Mouse (Mus musculus) adrenal gland, postnatal 14 days (tissue): ENCODE results near the gene Vmn1r231. TPM values are rescaled to one million over a fixed set of nuclear protein-coding genes. Genes with fewer than 3 reads are reported as not detected.

Experiments
- DNase-seq: peaks from one replicate; pipeline ENCODE4 v3.0.0; 2021; ENCODE audit warnings: mixed read lengths
- long read RNA-seq, 2 experiments: library from polyadenylated mRNA; stranded (forward); transcript quantifications; one replicate each; pipeline ENCODE4 v2.0.0; 2021
- total RNA-seq: library from RNA; stranded (reverse); gene quantifications from 2 replicates; pipeline ENCODE4 v1.2.3, GENCODE M21; 2021

Gene Vmn1r231
- not detected in 2 replicates for total RNA-seq
- long read RNA-seq, experiment 1, result 0 reads
- long read RNA-seq, experiment 2, result 0 reads

- no peak for DNase-seq
Observed at GRCm38 (mm10) chr17:20904991-20905390, at the start of gene Vmn1r231. Gene Vmn1r231, minus strand, starts transcription at chr17:20905091.

DNA sequence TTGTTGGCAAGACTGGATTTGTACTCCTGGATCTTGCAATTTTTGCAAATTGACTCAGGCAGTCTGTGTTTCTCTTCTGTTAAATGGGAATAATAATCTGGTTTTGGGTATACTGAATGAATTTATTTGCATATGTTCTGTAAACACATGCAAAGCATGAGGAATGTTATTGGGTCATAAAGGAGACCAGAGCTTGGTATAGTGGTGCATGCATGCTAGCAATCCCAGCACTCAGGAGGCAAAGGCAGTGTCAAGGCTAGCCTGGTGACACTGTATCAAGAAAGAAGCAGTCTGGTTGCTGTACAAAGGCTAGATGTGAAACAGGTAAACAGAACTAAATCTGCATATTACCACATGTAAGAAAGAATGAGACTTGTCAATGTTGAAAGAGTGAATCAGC lies 41.7 kb upstream of the Vmn1r231 start:
- no peak for DNase-seq

DNA sequence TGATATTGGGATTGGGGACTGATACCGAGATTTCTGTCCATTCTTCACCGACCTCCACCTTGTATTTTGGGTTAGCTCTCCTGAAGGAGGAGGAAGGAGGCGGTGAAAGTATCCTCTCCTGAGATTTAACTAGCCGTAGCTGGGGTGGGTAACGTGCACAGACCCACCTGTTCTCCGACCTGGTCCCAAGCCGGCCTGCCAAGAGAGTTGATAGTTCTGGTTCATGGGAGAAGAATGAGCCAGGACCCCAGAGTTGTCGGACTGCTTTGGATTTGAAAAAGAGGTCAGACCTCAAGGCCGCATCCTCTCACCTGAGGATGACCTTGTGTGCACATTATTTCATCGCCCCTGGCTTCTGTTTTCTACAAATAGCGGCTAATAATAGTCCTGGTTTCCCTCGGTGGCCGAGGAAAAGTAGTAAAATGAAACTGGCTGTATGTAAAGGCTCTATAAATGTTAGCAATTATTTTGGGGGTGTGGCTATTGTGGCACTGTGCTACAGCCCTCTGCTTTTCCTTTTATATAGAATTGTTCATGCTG lies 41.2 kb upstream of the Vmn1r231 start:
- peak; percentile 18 for DNase-seq

DNA sequence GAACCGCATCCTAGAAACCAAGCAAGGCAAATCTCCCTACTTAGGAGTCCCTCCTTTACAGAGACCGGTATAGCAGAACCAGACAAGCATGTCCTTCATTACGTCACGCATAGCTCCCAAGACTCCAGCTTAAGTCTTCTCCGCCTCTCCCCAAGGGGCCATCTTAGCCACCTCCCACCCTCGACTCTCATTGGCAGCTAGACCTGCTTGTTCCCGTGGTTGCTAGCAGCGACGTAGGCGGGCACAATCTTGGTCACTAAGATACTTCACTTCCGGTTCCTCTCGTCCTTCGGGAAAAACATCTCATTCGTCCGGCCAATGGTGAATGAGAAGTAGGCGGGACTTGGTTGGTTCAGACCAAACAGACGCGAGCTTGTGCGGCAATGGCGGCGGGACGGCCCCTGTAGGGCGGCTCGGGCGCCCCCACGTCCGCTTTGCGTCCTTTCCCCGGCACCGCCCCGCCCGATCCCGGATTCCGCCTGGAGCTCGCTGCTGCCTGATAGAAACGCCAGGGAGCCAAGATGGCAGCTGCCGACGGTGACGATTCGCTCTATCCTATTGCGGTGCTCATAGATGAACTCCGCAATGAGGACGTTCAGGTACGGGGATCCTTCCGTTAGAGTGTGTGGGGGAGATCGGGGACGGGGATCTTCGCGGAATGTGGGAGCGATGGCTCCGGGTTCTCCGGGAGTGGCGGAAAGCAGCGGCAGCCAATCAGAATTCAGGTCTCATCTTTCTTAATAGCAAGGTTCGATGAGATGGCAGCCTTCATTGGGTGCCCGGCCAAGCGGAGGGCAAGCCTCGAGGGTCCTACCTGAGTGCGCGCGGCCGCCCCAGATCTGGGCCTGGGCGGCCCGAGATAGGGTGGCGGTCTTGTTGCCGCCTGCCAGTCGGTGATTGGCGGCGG lies 40.3 kb upstream of the Vmn1r231 start, which contains the start of gene Ppp2r1a:
TSS of gene Ppp2r1a (plus strand) at position 327 of the 907 bp plus-strand sequence.
- peak; percentile 98 for DNase-seq

- DNase-seq, result no peak
Observed at GRCm38 (mm10) chr17:20944226-20944625, 39.3 kb upstream of the Vmn1r231 start.

GRCm38 (mm10) chr17:20919614-20920013 lies 14.7 kb upstream of the Vmn1r231 start, which contains the start of gene Vmn1r232:
Gene Vmn1r232, minus strand, starts transcription at chr17:20919714.
- no peak for DNase-seq

GRCm38 (mm10) chr17:20840144-20840543 lies 64.7 kb downstream of the Vmn1r231 start, which contains the start of gene Vmn1r230:
Gene Vmn1r230, plus strand, starts transcription at chr17:20840444.
- DNase-seq, result no peak

Other genes with a start within 250 kb of the Vmn1r231 start
- not detected in 2 replicates for gene Vmn1r226, start 222.2 kb downstream of the Vmn1r231 start, total RNA-seq
- not detected in 2 replicates for gene Vmn1r227, start 175.2 kb downstream of the Vmn1r231 start, total RNA-seq
- gene Vmn1r228, start 118.9 kb downstream of the Vmn1r231 start, total RNA-seq, result not detected in 2 replicates
- gene Vmn1r229, start 93.5 kb downstream of the Vmn1r231 start, total RNA-seq, result not detected in 2 replicates
- gene Vmn1r230, start 64.6 kb downstream of the Vmn1r231 start, total RNA-seq, result not detected in 2 replicates
- gene Vmn1r232, start 14.6 kb upstream of the Vmn1r231 start, total RNA-seq, result not detected in 2 replicates
- 286 and 318 TPM in 2 replicates for gene Ppp2r1a, start 40.2 kb upstream of the Vmn1r231 start, total RNA-seq
- not detected in 2 replicates for gene Vmn1r233, start 91.4 kb upstream of the Vmn1r231 start, total RNA-seq
- 18.5 and 23.8 TPM in 2 replicates for gene Zfp160, start 103.8 kb upstream of the Vmn1r231 start, total RNA-seq